Mouse (Mus musculus) megakaryocyte progenitor cell, adult 5-6 weeks (primary cell): ENCODE data around the gene Ralgapb. TPM values are rescaled to one million over a fixed set of nuclear protein-coding genes. Genes with fewer than 3 reads are reported as not detected.

ENCODE experiments used
- ATAC-seq: replicated peaks from 2 replicates; pipeline ENCODE4 v1.8.0; 2016; ENCODE audit warnings: mild to moderate bottlenecking, moderate TSS enrichment, inconsistent platforms; ENCODE audit not compliant: poor library complexity
- total RNA-seq, 2 experiments: library from RNA; stranded (forward) in 1 of 2; stranded (reverse) in 1 of 2; fragments of 157-497, 149-512 nt in 1 of 2; fragments of 200-1000 nt in 1 of 2; gene quantifications; 2 replicates each; pipeline versions ENCODE4 v1.2.3 to v1.2.4; 2015 to 2017

Gene Ralgapb
- total RNA-seq (2015) (37.8 and 40.9 TPM in 2 replicates), total RNA-seq (2017) (22.2 and 30.4 TPM in 2 replicates)

- peak; percentile 91 for ATAC-seq
Observed at GRCm38 (mm10) chr2:158409595-158410021, at the start of gene Ralgapb. Gene Ralgapb (plus strand): TSS chr2:158409848.

GRCm38 (mm10) chr2:158360873-158361677 lies 48.6 kb upstream of the Ralgapb start:
- peak; percentile 92 for ATAC-seq

GRCm38 (mm10) chr2:158361678-158362320 lies 47.8 kb upstream of the Ralgapb start:
- ATAC-seq: peak; percentile 35

- no peak for ATAC-seq
Observed at GRCm38 (mm10) chr2:158364175-158364574, 45.5 kb upstream of the Ralgapb start.

GRCm38 (mm10) chr2:158365099-158365850 lies 44.4 kb upstream of the Ralgapb start:
- no peak for ATAC-seq

GRCm38 (mm10) chr2:158367654-158368053 lies 42.0 kb upstream of the Ralgapb start:
- peak; percentile 39; the same call in 1 of the 2 replicates for ATAC-seq

GRCm38 (mm10) chr2:158368313-158368712 lies 41.3 kb upstream of the Ralgapb start:
- no peak for ATAC-seq

GRCm38 (mm10) chr2:158369474-158370172 lies 40.0 kb upstream of the Ralgapb start:
- ATAC-seq: no peak

- no peak for ATAC-seq
Observed at GRCm38 (mm10) chr2:158370173-158370550, 39.5 kb upstream of the Ralgapb start.

- peak; percentile 31 for ATAC-seq
Observed at GRCm38 (mm10) chr2:158373061-158373460, 36.6 kb upstream of the Ralgapb start.

GRCm38 (mm10) chr2:158373516-158373915 lies 36.1 kb upstream of the Ralgapb start:
- ATAC-seq: no peak

GRCm38 (mm10) chr2:158375443-158376122 lies 34.1 kb upstream of the Ralgapb start, which contains the start of gene Snhg11:
Gene Snhg11 (plus strand): TSS chr2:158375638.
- peak; percentile 78 for ATAC-seq

- ATAC-seq: no peak
Observed at GRCm38 (mm10) chr2:158376123-158376687, 33.4 kb upstream of the Ralgapb start.

GRCm38 (mm10) chr2:158376798-158377197 lies 32.9 kb upstream of the Ralgapb start:
- no peak for ATAC-seq

GRCm38 (mm10) chr2:158377811-158378210 lies 31.8 kb upstream of the Ralgapb start:
- no peak for ATAC-seq

GRCm38 (mm10) chr2:158379354-158380078 lies 30.1 kb upstream of the Ralgapb start:
- peak; percentile 87 for ATAC-seq

- no peak for ATAC-seq
Observed at GRCm38 (mm10) chr2:158386072-158386471, 23.6 kb upstream of the Ralgapb start.

GRCm38 (mm10) chr2:158389421-158389820 lies 20.2 kb upstream of the Ralgapb start:
- no peak for ATAC-seq

- no peak for ATAC-seq
Observed at GRCm38 (mm10) chr2:158396369-158396768, 13.3 kb upstream of the Ralgapb start.
